Mouse (Mus musculus): ENCODE measurements around the gene Dvl1. TPM values are rescaled to one million over a fixed set of nuclear protein-coding genes. Genes with fewer than 3 reads are reported as not detected.
A peak's percentile ranks its signal among the peaks of the same experiment; 100 is the strongest.

Gene Dvl1
- polyA plus RNA-seq, 1 experiment: 29.5 TPM

DNA sequence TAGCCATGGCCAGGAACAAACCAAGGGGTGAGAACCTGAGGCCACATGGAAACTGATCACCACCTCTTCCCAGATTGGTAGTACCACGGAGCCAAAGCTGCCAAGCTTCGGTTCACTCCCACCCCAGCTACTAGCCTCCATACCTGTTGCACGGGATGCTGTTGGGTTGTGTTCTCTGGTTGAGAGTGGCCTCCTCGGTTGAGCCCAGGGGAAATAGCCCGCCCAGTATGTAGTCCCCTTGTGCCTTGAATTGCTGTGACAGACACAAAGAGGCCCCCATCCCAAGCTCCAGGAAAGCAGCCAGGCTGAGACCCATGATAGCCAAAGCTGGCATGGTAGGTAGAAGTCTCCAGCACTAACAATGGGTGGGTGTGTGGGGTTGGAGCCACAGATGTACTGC, 15.8 kb downstream of the Dvl1 start, which contains the start of gene Tas1r3:
Gene Tas1r3, minus strand, starts transcription at position 362 of the 400 bp plus-strand sequence.
- no peaks in the 10 kb centered on the region for H3K27me3 ChIP-seq (replicated peaks)
- no peaks in the 10 kb centered on the region for H3K9me3 ChIP-seq
- H3K4me1 ChIP-seq: peaks cover 24% of the 10 kb centered on the region
- peaks cover 99% of the 10 kb centered on the region for H3K36me3 ChIP-seq (replicated peaks; ENCODE audit: low read length)
- H3K4me3 ChIP-seq (replicated peaks): no peak within 1 kb of the TSS
- TF ChIP-seq FLI1 (IDR thresholded peaks at IDR 0.05; ENCODE audit: low read length): no peak
- no peak for TF ChIP-seq GATA1 (IDR thresholded peaks at IDR 0.05; ENCODE audit: borderline replicate concordance, low read length)

DNA sequence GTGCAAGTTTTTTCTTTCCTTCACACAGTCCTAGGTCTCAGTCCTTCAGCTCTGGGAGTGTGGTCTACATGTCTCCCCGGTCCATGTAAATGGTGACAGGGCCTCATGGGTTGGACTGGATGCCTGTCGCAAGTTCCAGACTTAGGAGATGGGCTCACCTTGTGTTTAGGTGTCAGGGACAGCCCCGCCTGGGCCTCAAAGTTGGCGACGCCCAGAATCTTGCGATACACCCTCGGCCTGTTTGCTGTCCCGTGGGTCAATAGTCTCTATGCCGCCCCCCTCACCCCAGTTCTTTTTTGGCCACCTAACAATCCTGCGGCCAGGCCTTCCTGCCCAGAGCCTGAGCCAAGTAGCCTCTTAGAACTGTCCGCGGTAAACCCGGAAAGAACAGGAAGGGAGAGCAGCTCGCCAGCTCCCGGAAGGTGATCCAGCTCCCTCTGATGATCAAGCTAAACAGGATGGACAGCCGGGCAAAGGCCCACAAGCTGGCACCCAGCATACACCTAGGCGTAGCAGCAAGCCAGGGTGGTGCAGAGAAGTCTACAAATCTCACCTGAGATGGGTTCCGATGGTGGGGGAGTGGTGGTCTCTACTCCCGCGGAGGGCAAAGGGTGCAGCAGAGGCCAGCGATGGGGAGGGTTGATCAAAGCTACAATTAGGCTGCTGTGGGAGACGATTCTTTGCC, 21.6 kb downstream of the Dvl1 start:
- Histone ChIP-seq H3K27me3 (replicated peaks) (no peaks in the 10 kb centered on the region), H3K9me3 (no peaks in the 10 kb centered on the region), H3K36me3 (replicated peaks; ENCODE audit: low read length) (peaks cover 73% of the 10 kb centered on the region), H3K4me3 (replicated peaks) (peak overlapping the region; percentile 98), H3K4me1 (peaks cover 56% of the 10 kb centered on the region)
- TF ChIP-seq FLI1 (IDR thresholded peaks at IDR 0.05; ENCODE audit: low read length): no peak
- no peak for TF ChIP-seq GATA1 (IDR thresholded peaks at IDR 0.05; ENCODE audit: borderline replicate concordance, low read length)

DNA sequence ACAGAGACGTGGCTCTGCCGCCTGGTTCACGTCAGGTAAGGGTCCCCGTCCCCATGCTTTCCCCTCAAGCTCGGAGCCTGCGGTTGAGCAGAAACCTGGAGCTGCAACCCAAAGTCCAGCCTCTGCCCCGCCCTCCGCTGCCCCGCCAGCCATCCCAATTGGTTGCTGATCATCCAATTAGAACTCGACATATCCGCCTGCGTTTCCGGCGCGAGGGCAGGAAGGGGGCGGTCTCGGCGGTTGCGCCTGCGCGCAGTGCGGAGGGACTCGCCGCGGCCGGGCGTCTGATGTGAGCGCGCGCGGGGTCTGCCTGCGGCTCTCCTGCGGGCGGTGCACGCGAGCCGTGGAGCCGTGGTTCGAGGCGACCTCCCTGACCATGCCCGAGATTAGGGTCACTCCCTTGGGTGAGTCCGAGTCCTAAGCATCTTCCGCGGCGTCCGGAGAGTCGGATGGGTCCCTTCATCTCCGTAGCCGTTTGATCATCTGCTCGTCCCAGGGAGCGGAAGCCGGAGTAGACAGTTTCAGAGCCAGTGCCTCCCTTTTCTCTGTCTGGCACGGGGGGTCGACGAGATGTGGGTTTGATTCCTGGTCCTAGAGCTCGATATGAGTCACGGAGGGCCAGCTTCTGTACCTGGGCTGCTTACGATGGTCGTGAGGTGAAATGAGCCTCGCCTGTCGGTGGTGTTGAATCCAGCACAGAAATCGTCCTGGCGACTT, 22.3 kb downstream of the Dvl1 start, which contains the start of the genes Cptp and Ints11:
Gene Cptp, minus strand, starts transcription at position 124 of the 717 bp plus-strand sequence.
Gene Ints11, plus strand, starts transcription at position 230 of the 717 bp plus-strand sequence.
- Histone ChIP-seq H3K4me1 (peaks cover 56% of the 10 kb centered on the region), H3K9me3 (no peaks in the 10 kb centered on the region), H3K36me3 (replicated peaks; ENCODE audit: low read length) (peaks cover 73% of the 10 kb centered on the region), H3K4me3 (replicated peaks) (peak within 1 kb of the TSS; percentile 98), H3K27me3 (replicated peaks) (no peaks in the 10 kb centered on the region)
- TF ChIP-seq GATA1 (IDR thresholded peaks at IDR 0.05; ENCODE audit: borderline replicate concordance, low read length): no peak
- 0 out of 2 replicates have a peak, but pooled peaks have one; percentile 41 for TF ChIP-seq FLI1 (IDR thresholded peaks at IDR 0.05; ENCODE audit: low read length)

DNA sequence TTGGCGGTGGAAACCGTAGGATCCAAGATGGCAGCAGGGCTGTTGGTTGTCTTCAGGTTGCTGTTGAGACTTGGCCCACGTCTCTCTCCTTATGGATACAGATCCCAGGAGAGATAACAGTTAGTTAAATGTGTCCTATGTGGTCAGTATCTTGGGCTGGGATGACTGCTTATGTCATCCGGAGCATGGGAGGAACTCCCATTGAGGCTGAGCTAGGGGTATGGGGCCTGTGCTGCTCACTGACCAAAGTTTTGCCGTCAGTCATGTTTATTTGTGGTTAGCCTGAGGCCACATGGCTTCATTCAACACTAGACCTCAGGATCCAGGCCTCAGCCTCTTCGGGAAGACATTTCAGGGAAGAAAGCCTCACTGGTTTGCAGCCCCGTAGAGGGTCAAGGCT, 24.2 kb downstream of the Dvl1 start:
- Histone ChIP-seq H3K36me3 (replicated peaks; ENCODE audit: low read length) (peaks cover 68% of the 10 kb centered on the region), H3K27me3 (replicated peaks) (no peaks in the 10 kb centered on the region), H3K9me3 (no peaks in the 10 kb centered on the region), H3K4me3 (replicated peaks) (peak overlapping the region; percentile 9), H3K4me1 (peaks cover 47% of the 10 kb centered on the region)
- no peak for TF ChIP-seq FLI1 (IDR thresholded peaks at IDR 0.05; ENCODE audit: low read length)
- TF ChIP-seq GATA1 (IDR thresholded peaks at IDR 0.05; ENCODE audit: borderline replicate concordance, low read length): no peak

DNA sequence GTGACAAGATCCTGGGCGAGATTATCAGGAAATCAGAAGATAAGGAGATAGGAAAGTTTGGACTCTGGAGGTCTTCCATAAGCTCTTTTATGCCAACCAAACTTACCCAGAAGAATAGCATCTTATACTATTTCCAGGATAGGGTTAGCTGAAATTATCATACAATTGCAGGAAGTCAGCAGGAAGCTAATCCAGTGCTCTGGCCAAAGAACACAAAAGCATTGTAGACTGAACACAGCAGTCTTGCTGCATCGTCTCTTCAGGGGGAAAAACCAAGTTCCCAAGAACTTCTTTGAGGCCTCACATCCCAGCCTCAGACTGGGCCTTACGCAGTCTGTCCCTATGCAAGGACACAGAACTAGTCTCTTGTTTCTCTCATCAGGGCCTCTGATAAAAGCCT, 36.4 kb downstream of the Dvl1 start:
- TF ChIP-seq FLI1 (IDR thresholded peaks at IDR 0.05; ENCODE audit: low read length) (no peak), GATA1 (IDR thresholded peaks at IDR 0.05; ENCODE audit: borderline replicate concordance, low read length) (no peak)
- Histone ChIP-seq H3K27me3 (replicated peaks) (no peaks in the 10 kb centered on the region), H3K36me3 (replicated peaks; ENCODE audit: low read length) (peaks cover 76% of the 10 kb centered on the region), H3K9me3 (no peaks in the 10 kb centered on the region), H3K4me1 (peaks cover 22% of the 10 kb centered on the region), H3K4me3 (replicated peaks) (no peak overlapping the region)

DNA sequence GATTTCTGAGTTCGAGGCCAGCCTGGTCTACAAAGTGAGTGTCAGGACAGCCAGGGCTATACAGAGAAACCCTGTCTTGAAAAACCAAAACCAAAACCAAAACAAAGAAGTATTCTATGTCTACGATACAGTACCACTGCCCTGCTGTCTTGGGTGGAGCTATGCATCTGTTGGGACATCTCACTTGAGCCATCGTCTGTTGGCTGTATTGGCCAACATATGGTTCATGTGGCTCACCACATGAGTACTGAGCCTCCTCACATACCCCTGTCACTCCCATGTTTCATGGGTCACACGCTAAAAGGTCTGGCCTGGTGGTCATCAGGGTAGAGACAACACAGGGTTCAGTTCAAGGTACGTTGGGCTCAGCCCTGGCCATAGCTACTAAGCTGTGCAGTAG, 39.1 kb downstream of the Dvl1 start:
- Histone ChIP-seq H3K27me3 (replicated peaks) (no peaks in the 10 kb centered on the region), H3K36me3 (replicated peaks; ENCODE audit: low read length) (peaks cover 82% of the 10 kb centered on the region), H3K9me3 (no peaks in the 10 kb centered on the region), H3K4me1 (peaks cover 43% of the 10 kb centered on the region), H3K4me3 (replicated peaks) (no peak overlapping the region)
- TF ChIP-seq FLI1 (IDR thresholded peaks at IDR 0.05; ENCODE audit: low read length) (no peak), GATA1 (IDR thresholded peaks at IDR 0.05; ENCODE audit: borderline replicate concordance, low read length) (no peak)

DNA sequence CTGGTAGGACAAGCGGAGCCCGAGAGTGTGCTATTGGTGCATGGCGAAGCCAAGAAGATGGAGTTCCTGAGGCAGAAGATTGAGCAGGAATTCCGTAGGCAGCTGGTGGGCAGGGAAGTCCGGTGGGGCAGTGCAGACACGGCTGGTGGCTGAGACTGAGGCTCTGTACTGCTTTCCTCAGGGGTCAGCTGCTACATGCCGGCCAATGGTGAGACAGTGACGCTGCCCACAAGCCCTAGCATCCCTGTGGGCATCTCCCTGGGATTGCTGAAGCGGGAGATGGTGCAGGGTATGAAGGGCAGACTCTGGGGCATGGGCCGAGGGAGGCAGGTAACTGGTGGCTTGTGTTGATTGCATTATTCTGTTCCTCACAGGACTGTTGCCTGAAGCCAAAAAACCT, 40.5 kb downstream of the Dvl1 start:
- H3K36me3 ChIP-seq (replicated peaks; ENCODE audit: low read length): peaks cover 75% of the 10 kb centered on the region
- no peaks in the 10 kb centered on the region for H3K27me3 ChIP-seq (replicated peaks)
- H3K4me3 ChIP-seq (replicated peaks): no peak overlapping the region
- H3K9me3 ChIP-seq: no peaks in the 10 kb centered on the region
- H3K4me1 ChIP-seq: peaks cover 43% of the 10 kb centered on the region
- TF ChIP-seq GATA1 (IDR thresholded peaks at IDR 0.05; ENCODE audit: borderline replicate concordance, low read length) (no peak), FLI1 (IDR thresholded peaks at IDR 0.05; ENCODE audit: low read length) (no peak)

DNA sequence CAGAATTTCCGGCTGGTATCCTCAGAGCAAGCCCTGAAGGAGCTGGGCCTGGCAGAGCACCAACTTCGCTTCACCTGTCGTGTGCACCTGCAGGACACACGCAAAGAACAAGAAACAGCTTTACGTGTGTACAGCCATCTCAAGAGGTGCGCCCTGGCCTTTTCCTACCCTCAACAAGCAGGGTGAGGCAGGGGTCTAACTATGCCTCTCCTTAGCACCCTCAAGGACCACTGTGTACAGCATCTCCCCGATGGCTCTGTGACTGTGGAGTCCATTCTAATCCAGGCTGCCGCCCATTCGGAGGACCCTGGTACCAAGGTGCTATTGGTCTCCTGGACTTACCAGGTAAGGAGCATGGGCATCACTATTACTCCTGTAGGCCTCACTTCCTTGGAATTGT, 41.0 kb downstream of the Dvl1 start:
- H3K4me1 ChIP-seq: peaks cover 43% of the 10 kb centered on the region
- H3K4me3 ChIP-seq (replicated peaks): no peak overlapping the region
- TF ChIP-seq GATA1 (IDR thresholded peaks at IDR 0.05; ENCODE audit: borderline replicate concordance, low read length) (no peak), FLI1 (IDR thresholded peaks at IDR 0.05; ENCODE audit: low read length) (no peak)
- peaks cover 72% of the 10 kb centered on the region for H3K36me3 ChIP-seq (replicated peaks; ENCODE audit: low read length)
- H3K27me3 ChIP-seq (replicated peaks): no peaks in the 10 kb centered on the region
- H3K9me3 ChIP-seq: no peaks in the 10 kb centered on the region

DNA sequence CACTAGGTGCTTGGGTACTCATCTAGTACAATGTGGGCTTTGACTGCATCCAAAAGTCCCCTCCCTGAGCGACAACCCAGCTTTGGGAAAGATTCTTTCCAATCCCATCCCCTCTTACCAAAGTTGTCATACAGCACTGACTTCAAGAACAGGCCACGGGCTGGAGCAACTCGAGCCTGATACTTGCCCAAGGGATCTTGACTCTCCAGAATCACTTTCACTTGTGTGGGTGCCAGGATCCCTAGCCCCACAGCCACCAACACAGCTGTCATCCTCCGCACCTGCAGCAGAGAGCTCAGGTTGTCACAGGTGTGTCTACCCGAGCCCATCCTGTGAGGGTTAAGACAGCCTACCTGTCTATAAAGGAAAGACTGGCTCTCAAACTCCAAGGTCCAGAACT, 42.1 kb downstream of the Dvl1 start:
- Histone ChIP-seq H3K27me3 (replicated peaks) (no peaks in the 10 kb centered on the region), H3K9me3 (no peaks in the 10 kb centered on the region), H3K36me3 (replicated peaks; ENCODE audit: low read length) (peaks cover 62% of the 10 kb centered on the region), H3K4me3 (replicated peaks) (no peak overlapping the region), H3K4me1 (peaks cover 43% of the 10 kb centered on the region)
- no peak for TF ChIP-seq FLI1 (IDR thresholded peaks at IDR 0.05; ENCODE audit: low read length)
- TF ChIP-seq GATA1 (IDR thresholded peaks at IDR 0.05; ENCODE audit: borderline replicate concordance, low read length): no peak

DNA sequence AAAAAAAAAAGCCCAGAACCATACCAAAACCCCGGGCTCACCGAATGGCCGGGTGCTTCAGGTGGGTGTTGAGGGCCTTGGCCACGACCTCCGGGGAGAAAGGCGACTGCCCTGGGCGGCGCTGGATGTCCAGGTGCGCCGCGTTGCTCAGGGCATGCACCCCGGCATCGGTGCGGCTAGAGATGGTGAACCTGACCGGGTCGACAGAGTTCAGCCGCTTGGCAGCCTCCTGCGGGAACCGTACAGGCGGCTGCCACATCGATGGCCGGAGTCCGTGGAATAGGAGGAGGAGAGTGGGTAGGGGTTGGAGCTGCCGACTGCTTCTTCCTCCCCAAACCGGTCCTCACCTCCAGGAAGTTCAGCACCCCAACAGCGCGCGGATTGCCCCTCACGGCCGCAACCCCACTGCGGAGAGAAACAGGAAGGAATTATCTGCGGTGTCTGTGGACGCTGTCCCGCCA, 43.8 kb downstream of the Dvl1 start:
- Histone ChIP-seq H3K36me3 (replicated peaks; ENCODE audit: low read length) (peaks cover 54% of the 10 kb centered on the region), H3K9me3 (no peaks in the 10 kb centered on the region), H3K4me1 (peaks cover 60% of the 10 kb centered on the region), H3K27me3 (replicated peaks) (no peaks in the 10 kb centered on the region), H3K4me3 (replicated peaks) (peak overlapping the region; percentile 100)
- TF ChIP-seq GATA1 (IDR thresholded peaks at IDR 0.05; ENCODE audit: borderline replicate concordance, low read length) (no peak), FLI1 (IDR thresholded peaks at IDR 0.05; ENCODE audit: low read length) (no peak)

Measured in megakaryocyte, embryonic 14.5 days (primary cell).